Mouse (Mus musculus) CH12F3 (cell line): Measurements from ENCODE around the gene Mrc2.

Experiments
- in situ Hi-C: fragments of 300-500 bp; cut with MboI; formaldehyde crosslinking; loops from 2 replicates; pipeline ENCODE4 v1.14.3; 2020; ENCODE audit warnings: low sequenced_read_pairs

Gene Mrc2

DNA sequence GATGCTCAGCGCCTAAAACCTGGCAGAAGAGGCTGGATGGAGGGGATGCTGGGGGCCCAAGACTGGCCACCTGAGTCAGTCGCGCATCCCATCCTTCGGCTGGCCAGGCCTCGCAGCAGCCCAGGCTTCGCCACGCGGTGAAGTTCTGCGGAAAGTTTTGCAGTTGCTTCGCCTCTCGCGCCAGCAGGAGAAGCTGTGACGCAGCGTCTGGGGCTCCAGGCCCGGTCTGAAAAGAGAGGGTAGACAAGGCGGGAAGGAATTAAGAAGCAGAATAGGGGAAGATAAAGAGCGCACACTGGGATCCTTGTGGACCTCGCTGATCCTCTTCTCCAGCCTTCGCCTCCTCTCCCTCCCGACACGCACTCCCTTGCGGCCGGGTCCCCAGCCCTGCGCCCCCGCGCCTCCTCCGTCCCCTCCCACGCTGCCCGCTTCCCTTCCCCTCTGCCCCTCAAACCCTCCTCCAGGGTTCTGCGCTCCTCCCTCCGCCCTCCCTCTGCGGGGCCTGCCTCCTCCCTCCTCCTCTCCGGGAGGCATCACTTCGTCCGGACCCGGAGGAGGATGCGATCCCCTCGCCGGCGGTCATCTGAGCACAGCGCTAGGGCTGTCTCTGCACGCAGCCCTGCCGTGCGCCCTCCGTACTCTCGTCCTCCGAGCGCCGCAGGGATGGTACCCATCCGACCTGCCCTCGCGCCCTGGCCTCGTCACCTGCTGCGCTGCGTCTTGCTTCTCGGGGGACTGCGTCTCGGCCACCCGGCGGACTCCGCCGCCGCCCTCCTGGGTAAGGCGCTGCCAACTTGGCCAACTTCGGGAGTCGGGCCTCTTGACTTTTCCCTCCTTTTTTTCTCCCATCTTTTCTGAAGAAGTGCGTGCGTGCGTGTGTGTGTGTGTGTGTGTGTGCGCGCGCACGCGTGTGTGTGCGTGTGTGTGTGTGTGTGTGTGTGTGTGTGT lies at the start of gene Mrc2:
TSS of gene Mrc2 (plus strand) at position 520 of the 948 bp plus-strand sequence.
- in situ Hi-C loops, result no loop called here

GRCm38 (mm10) chr11:105246369-105246768 lies 46.1 kb upstream of the Mrc2 start:
- in situ Hi-C loops, result no loop called here

- in situ Hi-C loops, result no loop called here
These were observed 45.7 kb upstream of the Mrc2 start for GRCm38 (mm10) chr11:105246785-105247184.

GRCm38 (mm10) chr11:105247321-105247720 lies 45.1 kb upstream of the Mrc2 start:
- in situ Hi-C loops, result no loop called here

DNA sequence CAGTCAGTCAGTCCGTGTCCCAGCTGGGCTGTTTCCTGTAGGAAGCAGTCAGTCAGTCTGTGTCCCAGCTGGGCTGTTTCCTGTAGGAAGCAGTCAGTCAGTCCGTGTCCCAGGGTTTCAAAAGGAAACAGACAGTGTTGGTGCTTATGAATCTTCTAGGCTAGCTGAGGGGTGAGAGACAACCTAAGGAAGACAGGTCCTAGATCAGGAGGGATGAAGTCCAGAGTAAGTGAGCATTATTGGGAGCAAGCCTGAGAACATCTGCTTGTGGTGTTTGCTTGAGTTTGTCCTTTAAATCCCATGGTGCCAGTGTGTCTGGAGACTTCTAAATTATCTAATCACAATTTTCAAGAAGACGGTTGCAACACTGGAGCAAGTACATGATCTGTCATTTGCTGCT lies 32.7 kb upstream of the Mrc2 start:
- in situ Hi-C loops, result no loop called here

DNA sequence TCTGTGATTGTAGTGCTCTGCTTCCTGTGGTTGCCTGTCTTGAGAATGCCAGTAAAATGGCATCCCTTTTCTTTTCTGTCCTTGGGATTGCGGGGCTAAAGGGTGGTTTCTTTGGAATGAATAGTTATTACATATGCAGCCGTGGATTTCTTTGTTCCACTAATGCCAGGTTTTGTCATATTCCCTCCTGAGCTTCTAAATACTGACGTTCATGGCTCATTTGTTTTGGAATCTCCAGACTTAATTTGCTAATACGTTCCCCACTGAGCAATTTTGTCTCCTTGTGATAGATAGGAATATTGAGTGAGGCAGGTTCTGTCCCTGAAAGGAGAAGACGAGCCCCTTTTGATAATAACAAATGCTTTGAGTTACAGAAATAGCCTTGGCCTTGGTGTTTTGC lies 31.3 kb upstream of the Mrc2 start:
- in situ Hi-C loops, result no loop called here

DNA sequence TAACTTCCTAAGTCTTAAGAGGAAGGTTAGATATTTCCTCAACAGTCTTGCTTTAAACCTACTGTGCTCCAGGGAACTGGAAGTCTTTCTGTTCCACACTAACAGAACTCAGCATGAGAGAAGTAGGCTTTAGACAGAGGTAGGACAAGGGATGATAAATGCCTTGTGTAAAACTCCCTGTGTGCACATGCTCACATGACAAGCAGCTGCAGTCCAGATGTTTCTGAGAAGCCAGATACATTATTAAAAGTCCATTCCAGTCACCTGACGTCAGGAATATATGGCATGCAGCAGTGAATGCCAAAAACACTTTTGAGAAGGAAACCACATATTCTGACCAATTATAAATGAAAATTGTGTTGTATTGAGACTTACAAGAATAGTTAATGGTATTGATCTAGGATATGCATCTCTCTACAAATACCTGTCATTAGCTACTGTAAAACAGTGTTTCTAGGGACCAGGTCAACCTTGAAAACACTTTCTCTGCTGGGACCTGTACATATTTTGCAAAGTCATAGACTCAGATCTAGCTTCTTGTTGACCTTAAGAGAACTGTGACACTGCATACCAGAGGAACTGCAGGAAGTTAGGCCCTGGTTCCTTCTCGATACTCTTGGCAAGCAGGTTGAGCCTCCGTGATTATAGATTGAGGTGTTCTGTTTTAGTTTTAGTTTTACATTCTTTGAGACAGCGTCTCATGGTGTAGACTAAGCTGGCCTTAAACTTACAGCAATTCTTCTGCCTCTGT lies 30.7 kb upstream of the Mrc2 start:
- in situ Hi-C loops, result no loop called here

GRCm38 (mm10) chr11:105264506-105264905 lies 27.9 kb upstream of the Mrc2 start:
- in situ Hi-C loops, result no loop called here

DNA sequence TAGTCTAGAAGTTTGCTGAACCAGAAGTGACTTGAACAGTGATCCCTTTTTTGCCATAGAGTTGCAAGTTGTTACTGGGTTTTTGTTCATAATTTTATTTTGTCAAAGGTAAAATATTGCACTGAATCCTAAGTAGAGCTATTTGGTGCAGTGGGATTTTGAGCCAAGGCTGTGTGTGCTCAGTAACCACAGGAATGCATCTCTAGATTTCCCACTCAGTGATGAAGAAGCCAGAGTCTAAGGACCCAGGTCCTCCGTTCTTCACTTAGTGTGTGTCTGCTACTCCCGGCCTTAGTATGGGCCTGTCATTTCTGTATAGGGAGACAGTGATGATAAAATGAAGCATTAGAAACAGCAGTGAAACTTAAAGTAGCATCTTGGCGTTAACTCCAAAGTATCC lies 27.5 kb upstream of the Mrc2 start:
- in situ Hi-C loops, result no loop called here

DNA sequence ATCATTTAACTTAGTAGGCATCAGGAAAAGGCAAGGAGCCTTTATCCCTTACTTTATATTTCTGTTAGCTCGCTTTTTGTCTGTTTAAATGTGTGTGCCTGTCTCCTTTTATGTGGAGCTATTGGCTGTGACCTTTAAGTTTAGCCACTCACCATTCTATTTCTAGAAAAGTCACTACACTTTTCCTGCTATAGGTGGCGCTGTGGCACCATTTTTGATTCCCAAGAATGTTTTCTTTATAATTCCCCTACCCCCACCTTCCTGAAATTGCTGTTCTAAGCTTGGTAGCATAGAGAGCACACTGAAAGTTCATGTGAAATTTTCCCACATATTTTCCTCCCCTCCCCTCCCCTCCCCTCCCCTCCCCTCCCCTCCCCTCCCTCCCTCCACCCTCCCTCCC lies 22.3 kb upstream of the Mrc2 start:
- in situ Hi-C loops, result no loop called here

DNA sequence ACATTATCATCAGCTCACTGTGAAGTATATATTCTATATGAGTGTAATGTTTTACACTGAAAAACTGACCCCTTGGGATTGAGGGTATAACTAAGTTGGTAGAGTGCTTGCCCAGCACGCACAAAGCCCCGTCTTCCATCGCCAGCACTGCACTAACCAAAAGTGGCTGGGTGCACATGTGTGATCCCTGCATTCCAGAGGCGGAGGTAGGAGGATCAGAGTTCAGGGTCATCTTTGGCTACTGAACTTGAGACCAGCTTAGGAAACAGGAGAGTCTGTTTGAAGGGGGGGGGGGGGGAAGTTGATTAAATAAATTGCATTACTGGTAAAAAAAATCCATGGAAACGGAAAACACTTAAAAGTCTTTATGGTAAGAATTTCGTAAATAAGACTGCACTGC lies 12.0 kb upstream of the Mrc2 start:
- in situ Hi-C loops, result no loop called here

DNA sequence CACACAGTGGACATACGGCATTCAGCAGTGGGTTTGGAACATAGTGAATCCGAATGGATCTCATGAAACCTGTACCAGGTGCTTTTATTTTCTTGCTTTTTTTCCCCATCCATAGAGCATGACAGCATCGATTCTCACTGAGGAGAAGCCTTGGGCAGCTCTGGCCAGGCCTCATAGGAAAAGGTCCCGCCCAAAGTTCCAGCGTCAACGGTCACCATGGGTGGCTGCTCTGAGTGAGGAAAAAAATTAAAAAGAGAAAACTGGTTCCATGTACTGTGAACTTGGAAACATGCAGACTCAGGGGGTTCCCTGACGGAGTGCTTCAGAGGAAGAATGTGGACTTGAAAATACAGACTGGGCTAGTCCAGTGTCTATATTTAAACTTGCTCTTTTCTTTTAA lies 11.2 kb upstream of the Mrc2 start:
- in situ Hi-C loops, result no loop called here

DNA sequence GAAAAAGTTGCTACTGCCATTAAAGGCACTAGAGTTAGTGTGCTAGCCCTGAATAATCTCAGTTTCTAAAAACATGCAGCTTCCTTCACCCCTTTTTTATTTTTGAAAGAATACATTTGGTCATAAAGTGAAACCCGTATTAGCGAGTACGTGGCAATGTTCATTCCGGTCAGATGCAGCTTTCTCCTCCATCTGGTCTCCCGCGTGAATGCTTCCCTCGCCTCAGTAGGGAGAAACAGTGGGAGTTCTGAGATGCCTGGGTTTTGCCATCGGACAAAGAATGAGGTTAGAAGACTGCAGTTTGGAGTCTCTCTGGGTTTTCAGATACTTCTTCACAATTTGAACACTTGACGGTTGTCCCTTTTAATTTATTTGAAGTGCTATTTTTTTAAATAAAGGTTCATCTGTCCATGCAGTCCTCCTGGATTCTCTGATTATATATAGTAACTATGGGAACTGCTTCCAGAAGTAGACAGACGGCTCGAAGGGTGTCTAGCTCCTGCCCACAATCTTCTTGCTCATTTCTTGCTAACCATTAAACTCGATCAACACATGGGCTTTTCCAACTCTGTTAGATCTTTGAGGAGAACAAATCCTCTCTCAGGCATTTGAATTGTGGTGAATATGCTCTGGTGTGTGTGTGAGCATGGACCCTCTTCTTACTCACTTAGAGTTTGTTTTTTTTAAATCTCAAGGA lies 10.5 kb upstream of the Mrc2 start:
- in situ Hi-C loops, result no loop called here

GRCm38 (mm10) chr11:105282460-105282859 lies 10.0 kb upstream of the Mrc2 start:
- in situ Hi-C loops, result no loop called here

DNA sequence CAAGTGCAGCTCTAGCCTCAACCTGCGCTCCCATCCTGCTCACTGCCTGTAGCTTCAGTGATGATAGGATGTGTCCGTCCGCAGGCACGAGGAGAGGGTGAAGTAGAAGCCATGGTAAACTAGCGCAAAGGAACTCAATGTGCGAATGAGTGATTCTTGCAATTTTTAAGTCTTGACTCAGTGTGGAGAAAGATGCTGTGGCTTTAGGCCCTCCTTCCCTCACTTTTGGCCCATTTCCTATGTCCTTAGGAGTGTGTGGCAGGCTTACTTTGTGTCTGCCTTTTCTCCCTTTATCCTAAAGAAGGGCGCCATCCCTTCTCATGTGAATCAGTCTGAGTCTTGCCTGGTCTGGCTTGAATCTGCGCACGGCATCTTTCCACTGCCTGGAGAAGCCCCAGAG lies 9.4 kb upstream of the Mrc2 start:
- in situ Hi-C loops, result no loop called here

- in situ Hi-C loops, result no loop called here
These were observed 6.7 kb upstream of the Mrc2 start for GRCm38 (mm10) chr11:105285720-105286119.

- in situ Hi-C loops, result no loop called here
These were observed 3.0 kb upstream of the Mrc2 start for GRCm38 (mm10) chr11:105289403-105289802.

- in situ Hi-C loops, result no loop called here
These were observed 741 bp upstream of the Mrc2 start for GRCm38 (mm10) chr11:105291681-105292123.

DNA sequence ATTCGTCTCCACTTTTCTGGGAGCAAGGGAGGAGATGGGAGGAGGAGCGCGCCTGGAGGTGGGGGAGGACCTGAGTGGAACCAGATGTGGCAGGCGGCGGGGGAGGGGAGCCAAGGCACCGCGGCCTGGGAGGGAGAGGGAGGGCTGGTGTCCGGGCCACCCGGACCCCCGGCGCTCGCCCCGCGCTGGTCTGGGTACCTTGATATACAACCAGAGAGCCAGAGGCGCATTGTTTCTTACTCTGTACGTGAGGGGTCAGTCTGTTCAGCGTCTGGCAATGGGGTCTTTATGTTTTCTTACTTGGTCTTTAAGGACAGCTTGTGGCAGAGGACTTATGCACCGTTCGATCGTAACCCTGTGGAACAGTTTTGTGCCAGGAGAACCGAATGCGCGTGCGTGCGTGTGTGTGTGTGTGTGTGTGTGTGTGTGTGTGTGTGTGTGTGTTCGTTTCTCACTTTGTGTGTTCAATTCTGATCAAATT lies 698 bp downstream of the Mrc2 start:
- in situ Hi-C loops, result no loop called here

DNA sequence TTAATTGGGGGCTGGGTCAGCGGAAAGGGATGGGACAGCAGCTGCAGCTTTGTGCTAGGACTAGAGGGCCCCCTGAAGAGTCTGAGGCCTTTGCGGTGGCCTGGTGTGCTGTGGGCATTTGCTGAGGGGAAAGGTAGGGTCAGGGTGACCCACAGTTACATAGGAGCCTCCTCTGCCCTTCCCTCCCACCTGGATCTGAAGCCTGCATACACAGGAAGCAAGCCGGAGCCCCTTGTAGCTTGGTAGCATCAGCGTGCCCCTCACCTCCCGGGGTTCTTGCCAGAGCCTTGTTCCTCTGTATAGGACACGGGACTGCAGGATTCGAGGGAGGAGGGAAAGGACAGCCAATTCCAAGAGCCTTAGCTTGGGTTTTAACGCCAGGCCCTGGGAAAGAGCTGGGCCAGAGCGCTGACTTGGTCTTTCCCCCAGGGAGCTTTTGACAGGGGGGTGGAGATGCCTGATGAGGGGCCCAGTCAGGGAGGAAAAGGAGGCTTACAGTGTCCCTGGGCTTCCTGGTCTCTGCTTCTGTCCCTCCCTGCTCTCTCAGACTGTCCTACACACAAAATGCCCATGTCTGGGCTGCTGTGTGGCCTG lies 1.6 kb downstream of the Mrc2 start:
- in situ Hi-C loops, result no loop called here

DNA sequence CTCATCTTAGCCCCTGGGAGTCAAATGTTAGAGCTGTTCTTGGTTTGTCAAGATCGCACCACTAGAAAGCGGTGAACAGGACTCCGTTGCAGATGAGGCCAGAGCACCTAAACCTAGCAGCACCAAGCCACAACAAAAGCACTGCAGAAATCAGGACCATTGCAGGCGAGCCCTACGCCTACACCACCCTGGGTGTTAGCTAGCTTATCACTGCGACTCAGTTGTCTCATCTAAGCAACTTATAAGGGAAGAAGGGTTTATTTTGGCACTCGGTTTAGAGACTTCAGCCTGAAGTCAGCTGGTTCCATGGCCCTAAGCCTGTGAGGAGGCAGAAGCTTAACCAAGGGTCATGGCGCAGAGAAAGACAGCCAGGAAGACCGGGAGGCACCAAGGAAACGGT lies 3.6 kb downstream of the Mrc2 start:
- in situ Hi-C loops, result no loop called here
